Mouse (Mus musculus) testis, adult 2 months (tissue): ENCODE measurements around the gene P4htm.

Source experiments
- CTCF ChIP-seq: fragments of 200-500 bp; IDR thresholded peaks from 2 replicates; pipeline ENCODE4 v1.5.1; 2012; ENCODE audit warnings: low read depth, mild to moderate bottlenecking, inconsistent platforms, low read length, moderate library complexity; ENCODE audit not compliant: control insufficient read depth, insufficient read depth, insufficient replicate concordance
- POLR2A ChIP-seq: fragments of 200-500 bp; IDR thresholded peaks from 2 replicates; pipeline ENCODE4 v1.6.1; 2012; ENCODE audit warnings: low read depth, mild to moderate bottlenecking, inconsistent platforms, low read length, moderate library complexity; ENCODE audit not compliant: control insufficient read depth

- TF ChIP-seq POLR2A: no peak
- TF ChIP-seq CTCF: no peak
These were observed 66.0 kb downstream of the P4htm start for GRCm38 (mm10) chr9:108531496-108531895.
